7 mouse cellular contexts compared by ENCODE assay signal in the genomic region with DNA sequence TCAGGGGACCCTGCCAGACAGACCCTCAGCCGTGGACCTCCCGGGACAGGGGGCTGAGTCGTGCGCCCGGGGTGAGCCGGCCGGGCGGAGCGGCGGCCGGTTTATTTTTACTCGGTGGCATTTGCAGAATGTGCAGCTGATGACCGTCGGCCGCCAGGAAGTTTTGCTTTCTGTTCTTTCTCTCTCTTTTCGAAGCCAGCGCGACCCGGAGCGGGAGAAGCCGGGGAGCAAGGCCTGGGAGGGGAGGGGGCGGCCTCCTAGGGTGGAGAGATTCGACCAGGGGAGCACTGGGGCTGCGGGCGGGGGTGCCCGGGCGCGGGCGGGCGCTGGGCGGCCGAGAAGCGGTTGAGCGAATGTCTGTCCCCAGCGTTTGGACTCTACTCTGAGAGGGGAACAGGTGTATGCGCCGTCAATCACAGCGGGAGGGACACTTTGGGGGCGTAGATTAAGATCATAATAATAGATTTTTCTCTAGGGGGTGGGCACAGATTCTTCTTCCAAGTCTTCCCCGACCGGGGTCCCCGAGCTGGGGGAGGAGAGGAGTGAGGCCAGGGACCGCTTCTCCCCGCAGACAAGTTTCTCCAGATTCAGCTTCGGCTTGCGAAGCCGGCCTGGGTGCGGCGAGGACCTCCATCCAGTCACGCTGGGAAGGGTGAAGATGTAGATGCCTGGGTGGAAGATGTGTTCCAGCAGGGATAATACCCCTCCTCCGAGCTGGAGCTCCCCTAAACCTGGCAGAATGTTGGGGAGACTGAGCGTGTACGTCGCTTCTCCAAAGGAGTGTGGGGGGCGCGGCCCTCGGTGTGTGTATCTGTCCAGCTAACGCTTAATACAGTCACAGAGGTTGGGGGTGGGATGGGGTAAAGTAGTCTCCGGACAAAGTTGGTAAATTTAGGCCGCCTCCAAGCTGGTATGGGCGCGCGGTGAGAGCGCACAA. TPM values are rescaled to one million over a fixed set of nuclear protein-coding genes. Genes with fewer than 3 reads are reported as not detected.
DNase-seq lines count a peak whose midpoint lies in the region; ATAC-seq lines count a peak whose summit lies in the region.

No protein-coding gene starts in this region.

- no peaks in the 10 kb centered on the region for H3K9me3 ChIP-seq in heart, embryonic 15.5 days (replicated peaks)
- no peaks in the 10 kb centered on the region for H3K9me3 ChIP-seq in limb, embryonic 12.5 days
- no peaks in the 10 kb centered on the region for H3K9me3 ChIP-seq in neural tube, embryonic 11.5 days (ENCODE audit: control insufficient read depth, low read length)

- peak overlapping the region; percentile 86 for H3K4me2 ChIP-seq in heart, embryonic 15.5 days
- H3K4me2 ChIP-seq in limb, embryonic 12.5 days = peak overlapping the region; percentile 100
- H3K4me2 ChIP-seq in neural tube, embryonic 11.5 days (ENCODE audit: low read depth) = peak overlapping the region; percentile 94

- peak overlapping the region; percentile 87 for H3K9ac ChIP-seq in heart, embryonic 15.5 days
- peak overlapping the region; percentile 57 for H3K9ac ChIP-seq in limb, embryonic 12.5 days (replicated peaks)
- peak overlapping the region; percentile 61 for H3K9ac ChIP-seq in neural tube, embryonic 11.5 days (ENCODE audit: low read length)

- peaks cover 41% of the 10 kb centered on the region for H3K27me3 ChIP-seq in heart, embryonic 15.5 days
- H3K27me3 ChIP-seq in limb, embryonic 12.5 days = peaks cover 82% of the 10 kb centered on the region
- H3K27me3 ChIP-seq in neural tube, embryonic 11.5 days (ENCODE audit: control insufficient read depth, insufficient read depth, low read length) = peaks cover 80% of the 10 kb centered on the region

- peak overlapping the region; percentile 89 for H3K4me3 ChIP-seq in heart, embryonic 15.5 days
- H3K4me3 ChIP-seq in limb, embryonic 12.5 days (replicated peaks) = peak overlapping the region; percentile 52
- peak overlapping the region; percentile 61 for H3K4me3 ChIP-seq in neural tube, embryonic 11.5 days (ENCODE audit: low read depth, low read length)

- under 1% methylated on average over 62 of the region's 64 CpGs for WGBS in heart, embryonic 15.5 days
- WGBS in limb, embryonic 12.5 days = under 1% methylated on average over 64 of the region's 64 CpGs
- WGBS in neural tube, embryonic 11.5 days = under 1% methylated on average over 62 of the region's 64 CpGs

- peak overlapping the region; percentile 96 for H3K27ac ChIP-seq in heart, embryonic 15.5 days
- no peak overlapping the region for H3K27ac ChIP-seq in limb, embryonic 12.5 days
- no peak overlapping the region for H3K27ac ChIP-seq in neural tube, embryonic 11.5 days (ENCODE audit: low read depth, low read length)

- peak; percentile 48 for ATAC-seq in heart, embryonic 15.5 days (replicated peaks; ENCODE audit: insufficient number of reproducible peaks, insufficient read depth, low FRiP score, low read depth)
- ATAC-seq in limb, embryonic 12.5 days (ENCODE audit: insufficient number of reproducible peaks, insufficient read depth, low FRiP score, low TSS enrichment, low read depth) = 0 out of 2 replicates have a peak, but pooled peaks have one; percentile 27
- ATAC-seq in neural tube, embryonic 11.5 days (ENCODE audit: insufficient read depth, low FRiP score, low TSS enrichment) = no peak

- DNase-seq in R1 (ENCODE audit: low read depth, low spot score) = peak; percentile 45
- peak; percentile 43 for DNase-seq in embryo, embryonic 9.5 days (ENCODE audit: extremely low spot score)
- peak; percentile 42 for DNase-seq in neural tube, embryonic 11.5 days (ENCODE audit: low spot score)
- no peak for DNase-seq in thymus, adult 18-20 months
- no peak for DNase-seq in cerebellum, postnatal 25 days

- H3K36me3 ChIP-seq in heart, embryonic 15.5 days = no peaks in the 10 kb centered on the region
- H3K36me3 ChIP-seq in limb, embryonic 12.5 days = no peaks in the 10 kb centered on the region
- H3K36me3 ChIP-seq in neural tube, embryonic 11.5 days (ENCODE audit: control insufficient read depth, insufficient read depth, low read length) = no peaks in the 10 kb centered on the region

- H3K4me1 ChIP-seq in heart, embryonic 15.5 days (replicated peaks) = peaks cover 64% of the 10 kb centered on the region
- peaks cover 56% of the 10 kb centered on the region for H3K4me1 ChIP-seq in limb, embryonic 12.5 days (replicated peaks)
- peaks cover 35% of the 10 kb centered on the region for H3K4me1 ChIP-seq in neural tube, embryonic 11.5 days (ENCODE audit: control insufficient read depth, insufficient read depth, low read length)

RNA-seq across cellular contexts. Expression of gene Casz1, which starts 1.9 kb away (rescaled TPM):
- polyA plus RNA-seq in heart, embryonic 15.5 days (2015; fragmentation: Nextera tagmentation; extraction: Ambion mirVana) = 20.7 and 22.6 TPM in 2 replicates
- 3.9 and 4.7 TPM in 2 replicates for polyA plus RNA-seq in limb, embryonic 12.5 days (2016; fragmentation: Nextera tagmentation; extraction: Ambion mirVana)
- polyA plus RNA-seq in neural tube, embryonic 11.5 days (2014; fragmentation: Nextera tagmentation; extraction: Ambion mirVana) = 4.9 and 7.3 TPM in 2 replicates

Comparison
In these comparisons a context has a peak if more than half of its experiments do, and no peak if none do; other contexts are left out.
1. DNase-seq: peak in R1 (single experiment), embryo, embryonic 9.5 days (single experiment) and neural tube, embryonic 11.5 days (single experiment); none in thymus, adult 18-20 months (0 of 2) and cerebellum, postnatal 25 days (0 of 2).
2. Peak in every context shown above with its lines, with median percentiles within 50 percentile points of each other: H3K4me2 ChIP-seq, H3K4me3 ChIP-seq and H3K9ac ChIP-seq.